Mouse (Mus musculus): Measurements from ENCODE around the gene Zfand2b.

Zfand2b gene

GRCm38 (mm10) chr1:75214886-75215285 is 46.4 kb downstream of the Zfand2b start:
- DNase-seq, result no peak

GRCm38 (mm10) chr1:75215785-75216184 is 47.3 kb downstream of the Zfand2b start:
- no peak for DNase-seq

GRCm38 (mm10) chr1:75216797-75217585 is 48.5 kb downstream of the Zfand2b start:
- DNase-seq, result no peak

- no peak for DNase-seq
Measured at GRCm38 (mm10) chr1:75217893-75218226, 49.4 kb downstream of the Zfand2b start.

- peak; percentile 56 to 72 for DNase-seq
Measured at GRCm38 (mm10) chr1:75218227-75219001, 50.0 kb downstream of the Zfand2b start.

- peak; percentile 93 to 98 for DNase-seq
Measured at GRCm38 (mm10) chr1:75219078-75219477, 50.6 kb downstream of the Zfand2b start.

- DNase-seq, result no peak
Measured at GRCm38 (mm10) chr1:75219531-75219930, 51.1 kb downstream of the Zfand2b start, which contains the start of gene Tuba4a. Gene Tuba4a, minus strand, starts transcription at chr1:75219865.
